Mouse (Mus musculus) cerebellum, postnatal 4 days (tissue): ENCODE data around the gene Gnaz.
A peak's percentile ranks its signal among the peaks of the same experiment; 100 is the strongest.

Experiments
- DNase-seq, 2 experiments: peaks; one replicate each; pipeline ENCODE4 v3.0.0; 2022; ENCODE audit warnings: low spot score in 2 of 2, mixed read lengths in 1 of 2

Gene Gnaz

GRCm38 (mm10) chr10:74969266-74969665, 2.3 kb downstream of the Gnaz start:
- no peak for DNase-seq

DNA sequence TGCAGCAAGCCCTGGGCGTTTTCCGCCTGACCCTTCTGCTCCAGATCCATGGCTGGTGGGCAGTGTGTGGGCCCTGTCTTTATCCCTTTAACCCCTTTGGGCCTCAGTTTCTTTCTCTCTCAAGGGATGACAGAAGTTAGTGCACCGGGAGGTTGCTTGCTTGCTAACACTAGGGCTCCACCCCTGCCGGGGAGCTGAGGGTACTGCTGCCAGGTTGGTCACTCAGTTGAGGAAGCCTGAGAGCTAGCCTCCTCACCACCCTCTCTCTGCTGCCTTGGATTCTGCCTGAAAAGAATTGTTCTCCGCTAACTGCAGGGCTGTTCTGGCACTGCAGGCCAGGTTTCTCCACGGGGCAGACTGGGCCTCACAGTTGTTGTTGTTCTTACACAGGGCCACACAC, 6.0 kb downstream of the Gnaz start:
- DNase-seq: no peak

- no peak for DNase-seq
Measured at GRCm38 (mm10) chr10:74975626-74976025, 8.6 kb downstream of the Gnaz start.

DNA sequence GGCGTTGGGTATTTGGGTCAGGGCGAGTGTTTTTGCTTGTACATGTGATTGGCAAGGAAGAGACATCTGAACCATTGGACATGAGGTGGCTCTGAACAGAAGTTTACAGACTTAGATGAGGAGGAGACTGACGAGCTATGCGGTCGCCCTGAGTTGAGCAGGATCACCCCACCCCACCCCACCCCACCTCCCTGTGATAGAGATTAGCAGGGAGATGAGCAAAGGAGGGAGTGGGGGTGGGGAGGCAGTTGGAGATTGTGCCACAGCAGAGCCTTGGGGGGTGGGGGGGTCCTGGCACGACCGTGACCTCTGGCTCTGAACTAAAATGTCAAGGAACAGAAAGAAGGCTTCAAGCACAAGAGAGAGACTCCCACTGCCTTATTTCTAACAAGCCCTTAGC, 9.5 kb downstream of the Gnaz start:
- DNase-seq: no peak

GRCm38 (mm10) chr10:74978056-74978455, 11.1 kb downstream of the Gnaz start:
- no peak for DNase-seq

DNA sequence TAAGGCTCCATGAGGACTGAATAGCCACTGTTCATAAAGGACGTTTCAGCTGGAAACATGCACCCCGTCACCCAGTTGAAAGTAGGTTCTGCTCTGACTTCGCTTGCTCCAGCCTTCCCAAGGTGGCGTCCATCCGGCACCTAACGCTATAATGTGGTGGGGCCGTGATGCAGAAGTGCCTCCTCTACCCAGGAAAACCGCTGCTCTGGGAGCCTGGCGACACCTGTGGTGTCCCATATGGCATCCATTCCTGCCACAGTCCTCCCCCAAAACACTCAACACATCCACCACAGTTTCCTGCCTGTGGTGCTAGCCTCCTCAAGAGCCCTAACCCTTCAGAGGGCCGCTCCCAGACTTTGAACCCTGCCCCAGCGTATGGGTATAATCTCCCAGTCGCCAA, 14.2 kb downstream of the Gnaz start:
- no peak for DNase-seq

GRCm38 (mm10) chr10:74983176-74983575, 16.2 kb downstream of the Gnaz start:
- DNase-seq: no peak

DNA sequence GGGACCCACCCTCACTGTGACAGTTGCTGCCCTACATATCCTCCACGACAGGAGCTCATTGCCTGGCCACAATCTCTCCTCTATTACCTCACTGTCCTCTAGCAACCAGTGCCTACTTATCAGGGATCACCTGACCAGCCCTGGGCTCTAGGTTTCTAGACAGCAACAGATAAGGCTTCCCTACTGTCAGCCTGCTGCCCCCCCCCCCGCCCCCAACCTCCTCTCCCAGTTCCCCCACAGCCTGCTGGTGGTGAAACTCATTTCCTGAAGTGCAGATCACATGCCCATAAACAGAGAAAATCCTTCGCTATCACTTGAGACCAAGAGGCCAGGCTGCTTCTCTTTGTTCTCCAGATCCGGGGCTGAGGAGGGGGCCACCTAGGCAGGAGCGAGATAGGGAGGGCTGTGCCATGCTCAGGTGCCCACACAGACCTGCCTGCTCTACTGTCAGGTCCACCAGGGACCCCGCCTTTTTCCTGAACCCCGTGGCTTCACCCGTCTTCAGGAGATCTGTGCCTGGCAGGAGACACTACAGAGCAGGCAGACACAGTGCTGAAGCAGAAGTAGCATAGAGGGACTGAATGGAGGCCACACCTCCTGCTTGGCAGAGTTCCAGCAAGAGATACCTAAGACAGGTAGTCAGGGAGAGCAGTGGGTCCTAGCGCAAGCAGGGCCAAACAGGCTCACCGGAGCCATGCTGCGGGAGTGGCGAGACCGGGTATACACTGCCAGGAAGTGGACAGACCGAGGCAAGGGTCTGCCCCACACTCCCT, 20.9 kb downstream of the Gnaz start:
- DNase-seq: no peak

DNA sequence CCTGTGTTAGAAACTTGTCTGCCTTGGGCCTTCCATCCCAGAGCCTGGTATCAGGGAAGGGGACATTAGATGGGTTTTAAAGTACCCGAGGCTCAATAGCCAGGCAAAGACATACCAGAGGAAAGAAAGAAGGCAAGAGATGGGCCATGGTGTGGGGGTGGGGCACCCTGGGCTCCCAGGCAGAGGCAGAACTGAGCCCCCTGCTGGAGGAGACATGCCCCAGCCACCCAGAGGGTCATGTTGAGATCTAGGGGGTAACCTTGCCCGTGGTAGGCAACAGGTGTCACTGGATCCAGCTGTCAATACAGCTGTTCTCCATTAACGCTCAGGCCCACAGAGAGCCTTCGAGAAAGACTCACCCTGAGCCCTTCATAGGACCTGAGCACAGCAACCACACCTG, 22.8 kb downstream of the Gnaz start:
- no peak for DNase-seq

DNA sequence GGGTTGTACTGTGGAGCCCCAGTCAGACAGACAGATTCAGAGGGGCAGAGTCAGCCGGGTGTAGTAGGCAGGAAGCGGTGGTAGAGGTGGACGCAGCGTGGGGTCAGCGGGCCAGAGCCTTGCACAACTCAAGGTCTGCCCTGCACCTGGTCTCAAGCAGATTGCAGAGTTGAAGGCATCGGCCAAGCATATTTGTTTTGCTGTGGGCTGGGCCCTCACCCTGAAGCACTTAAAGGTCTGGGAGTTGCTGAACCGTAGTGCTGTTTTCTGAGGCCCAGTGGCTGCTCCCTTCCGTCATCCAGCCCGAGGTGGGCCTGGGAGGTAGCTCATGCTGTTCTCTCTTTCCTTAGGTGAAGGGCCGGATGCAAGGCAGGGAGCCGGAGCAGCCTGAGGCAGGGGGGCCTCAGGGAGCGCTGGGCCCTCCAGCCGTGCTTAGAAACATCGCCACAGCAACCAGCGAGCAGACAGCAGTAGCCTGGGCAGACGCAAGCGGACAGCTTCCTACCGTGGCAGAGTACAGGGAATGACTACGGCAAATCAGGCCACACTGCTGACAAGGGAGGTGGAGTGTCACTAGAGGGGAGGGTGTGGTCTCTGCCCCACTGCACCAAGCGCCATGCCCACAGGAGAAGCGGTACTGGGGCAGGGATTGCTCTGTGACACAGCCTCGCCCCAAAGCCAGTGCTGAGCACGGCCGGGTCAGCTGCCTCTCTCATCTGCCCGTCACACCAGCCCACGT, 23.8 kb downstream of the Gnaz start:
- DNase-seq: no peak

DNA sequence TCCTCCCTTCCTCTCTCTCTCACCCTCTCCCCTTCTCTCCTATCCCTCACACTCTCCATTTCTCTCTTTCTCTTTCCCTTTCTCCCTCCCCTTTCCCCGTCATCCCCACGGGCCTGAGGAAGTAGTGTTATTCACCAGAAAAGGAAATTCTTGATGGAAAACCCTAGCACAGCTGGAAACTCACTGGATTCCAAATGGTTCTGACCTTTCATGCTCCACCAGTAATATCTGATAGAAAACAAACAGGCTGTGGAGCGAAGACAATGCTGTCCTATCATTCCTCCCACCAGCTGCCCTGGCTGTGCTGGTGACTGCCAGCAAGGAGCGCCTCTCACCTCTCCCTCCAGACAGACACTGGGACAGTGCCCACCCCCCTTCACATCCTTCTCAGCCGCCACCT, 27.9 kb downstream of the Gnaz start:
- no peak for DNase-seq

- DNase-seq: no peak
Measured at GRCm38 (mm10) chr10:74995377-74995776, 28.4 kb downstream of the Gnaz start.

- DNase-seq: peak in 1 of 2 experiments; percentile 31
Measured at GRCm38 (mm10) chr10:75001391-75001790, 34.4 kb downstream of the Gnaz start.

- no peak for DNase-seq
Measured at GRCm38 (mm10) chr10:75004067-75004466, 37.1 kb downstream of the Gnaz start.

GRCm38 (mm10) chr10:75006889-75007662, 40.1 kb downstream of the Gnaz start:
- no peak for DNase-seq

DNA sequence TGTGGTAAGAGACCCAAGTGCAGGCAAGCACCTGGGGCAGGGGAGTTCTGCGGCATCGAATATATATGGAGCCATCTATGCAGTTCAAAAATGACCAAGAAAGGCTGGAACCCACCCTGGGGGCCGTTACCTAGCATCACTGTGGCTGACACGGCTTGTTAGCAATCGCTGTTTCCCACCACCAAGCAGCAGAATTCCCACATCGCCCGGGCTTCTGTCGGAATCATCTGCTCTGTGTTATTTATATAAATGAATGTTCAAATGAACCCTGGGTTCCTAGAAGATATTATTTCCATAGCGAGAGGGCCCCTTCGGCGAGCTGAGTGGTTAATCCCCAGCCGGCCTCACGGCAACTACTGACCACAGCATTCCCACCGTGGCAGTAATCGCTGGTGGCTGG, 43.7 kb downstream of the Gnaz start:
- DNase-seq: no peak

- no peak for DNase-seq
Measured at GRCm38 (mm10) chr10:75015465-75015864, 48.5 kb downstream of the Gnaz start.

DNA sequence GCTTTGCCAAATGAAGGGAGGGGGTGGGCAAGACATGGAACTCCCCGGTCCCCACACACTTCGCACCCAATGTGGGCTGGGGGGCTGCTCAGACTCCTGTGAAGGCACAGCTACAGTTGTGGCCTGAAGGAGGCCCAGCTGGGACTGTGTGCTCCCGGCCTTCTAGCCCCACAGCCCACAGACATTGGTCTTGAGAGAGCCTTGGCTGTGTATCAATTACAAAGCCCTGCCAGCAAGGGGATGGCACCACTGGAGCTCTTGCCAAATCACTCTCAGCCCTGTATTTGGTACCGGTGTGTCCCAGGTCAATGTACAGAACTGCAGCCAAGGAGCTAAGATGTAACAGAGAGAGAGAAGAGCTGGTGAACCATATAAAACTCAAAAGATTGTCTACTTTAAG, 49.5 kb downstream of the Gnaz start:
- DNase-seq: no peak

- no peak for DNase-seq
Measured at GRCm38 (mm10) chr10:75020271-75020670, 53.3 kb downstream of the Gnaz start.

GRCm38 (mm10) chr10:75021138-75021537, 54.2 kb downstream of the Gnaz start:
- peak; percentile 75 to 87 for DNase-seq

DNA sequence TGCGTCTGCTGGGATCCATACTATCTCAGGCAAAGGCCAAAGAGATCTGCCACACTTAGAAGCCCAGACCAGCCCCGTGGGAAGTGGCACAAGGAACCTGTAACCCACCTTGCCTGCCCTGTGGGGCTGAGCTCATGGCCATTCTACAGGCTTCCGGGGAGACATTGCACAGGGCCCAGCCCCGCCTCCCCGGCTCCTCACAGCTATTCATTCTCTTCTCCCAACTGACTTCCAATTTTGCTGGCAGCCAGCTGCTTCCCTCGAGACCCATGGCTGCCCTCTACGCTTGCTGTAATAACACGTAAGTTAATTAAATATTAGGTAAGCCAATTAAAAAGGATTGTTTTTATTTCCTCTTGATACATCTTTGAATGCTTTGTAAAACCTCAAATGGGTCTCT, 59.5 kb downstream of the Gnaz start:
- DNase-seq: no peak

DNA sequence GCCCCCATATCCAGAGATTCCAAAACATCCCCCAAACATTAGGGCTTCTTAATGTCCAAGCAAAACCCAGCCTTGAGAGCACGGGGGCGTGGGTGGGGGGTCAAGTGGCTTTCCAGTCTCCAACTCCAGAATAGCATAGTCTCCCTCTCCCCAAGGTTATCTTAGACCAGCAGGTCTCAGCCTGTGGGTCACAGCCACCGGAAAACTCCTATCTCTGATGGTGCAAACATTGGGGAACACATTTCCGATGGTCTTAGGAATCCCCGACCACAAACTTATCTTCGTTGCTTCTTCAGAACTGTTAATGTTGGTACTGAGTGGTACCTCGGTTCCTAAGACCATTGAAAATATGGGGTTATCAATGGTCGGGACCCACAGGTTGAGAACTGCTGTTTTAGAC, 61.8 kb downstream of the Gnaz start:
- no peak for DNase-seq

GRCm38 (mm10) chr10:75029677-75030076, 62.7 kb downstream of the Gnaz start:
- DNase-seq: no peak
